Mouse (Mus musculus) MEL (cell line): ENCODE measurements around the gene Ephx1. TPM values are rescaled to one million over a fixed set of nuclear protein-coding genes. Genes with fewer than 3 reads are reported as not detected.
A peak's percentile ranks its signal among the peaks of the same experiment; 100 is the strongest.

Source experiments
- DNase-seq: peaks from one replicate; pipeline ENCODE4 v3.0.0; 2011; ENCODE audit warnings: low read depth, low spot score
- H3K27ac ChIP-seq: 2 replicates; pipeline ENCODE4 v1.5.1; 2012; ENCODE audit warnings: low read depth, mild to moderate bottlenecking, control low read depth, low read length, moderate library complexity; ENCODE audit not compliant: control insufficient read depth
- H3K27me3 ChIP-seq, 2 experiments: fragments of 150-350 bp in 1 of 2; sonication (generic) in 1 of 2; 2 replicates each; pipeline ENCODE4 v1.6.1; 2012; ENCODE audit warnings: low read length in 2 of 2, mild to moderate bottlenecking in 2 of 2, improper control_type of control experiment in 1 of 2, moderate library complexity in 1 of 2; ENCODE audit not compliant: insufficient read depth in 2 of 2, control insufficient read depth in 1 of 2
- H3K36me3 ChIP-seq, 2 experiments: 2 replicates each; pipeline ENCODE4 v1.6.1; 2012 to 2014; ENCODE audit warnings: low read length in 2 of 2, improper control_type of control experiment in 1 of 2, inconsistent platforms in 1 of 2, mild to moderate bottlenecking in 1 of 2; ENCODE audit not compliant: insufficient read depth in 2 of 2, control insufficient read depth in 1 of 2
- H3K4me1 ChIP-seq, 2 experiments: fragments of 150-350 bp in 1 of 2; sonication (generic) in 1 of 2; 2 replicates each; pipeline ENCODE4 v1.6.1; 2012; ENCODE audit warnings: low read length in 2 of 2, improper control_type of control experiment in 1 of 2, mild to moderate bottlenecking in 1 of 2; ENCODE audit not compliant: insufficient read depth in 2 of 2, control insufficient read depth in 1 of 2
- H3K4me3 ChIP-seq, 2 experiments: fragments of 150-350 bp in 1 of 2; sonication (generic) in 1 of 2; 2 replicates each; pipeline ENCODE4 v1.5.1; 2012; ENCODE audit warnings: low read depth in 2 of 2, low read length in 2 of 2, mild to moderate bottlenecking in 2 of 2, moderate library complexity in 2 of 2, control low read depth in 1 of 2, improper control_type of control experiment in 1 of 2; ENCODE audit not compliant: control insufficient read depth in 1 of 2, insufficient read depth in 1 of 2
- H3K79me2 ChIP-seq: 2 replicates; pipeline ENCODE4 v1.6.1; 2012; ENCODE audit warnings: mild to moderate bottlenecking, low read length, moderate library complexity; ENCODE audit not compliant: control insufficient read depth, poor library complexity, insufficient read depth
- H3K9ac ChIP-seq: 2 replicates; pipeline ENCODE4 v1.6.1; 2012; ENCODE audit warnings: low read depth, mild to moderate bottlenecking, control low read depth, low read length, moderate library complexity; ENCODE audit not compliant: control insufficient read depth, poor library complexity, severe bottlenecking
- H3K9me3 ChIP-seq: fragments of 150-350 bp; sonication (generic); replicated peaks from 2 replicates; pipeline ENCODE4 v1.6.1; 2012; ENCODE audit warnings: mild to moderate bottlenecking, low read length, improper control_type of control experiment, moderate library complexity; ENCODE audit not compliant: insufficient read depth
- BHLHE40 ChIP-seq: IDR thresholded peaks from 2 replicates; pipeline ENCODE4 v1.6.1; 2012; ENCODE audit warnings: low read depth, mild to moderate bottlenecking, inconsistent platforms, low read length, improper control_type of control experiment, borderline replicate concordance
- CHD1 ChIP-seq: IDR thresholded peaks from 2 replicates; pipeline ENCODE4 v1.6.1; 2012; ENCODE audit warnings: low read depth, mild to moderate bottlenecking, inconsistent platforms, low read length, improper control_type of control experiment
- E2F4 ChIP-seq: IDR thresholded peaks from 2 replicates; pipeline ENCODE4 v1.6.1; 2011; ENCODE audit warnings: low read depth, low read length, improper control_type of control experiment, borderline replicate concordance
- EP300 ChIP-seq, 2 experiments: IDR thresholded peaks; 2 replicates each; pipeline ENCODE4 v1.6.1; 2011; ENCODE audit warnings: improper control_type of control experiment in 2 of 2, low read length in 2 of 2, low read depth in 1 of 2, mild to moderate bottlenecking in 1 of 2
- ETS1 ChIP-seq: IDR thresholded peaks from 2 replicates; pipeline ENCODE4 v1.6.1; 2012; ENCODE audit warnings: low read depth, mild to moderate bottlenecking, inconsistent platforms, low read length, improper control_type of control experiment, moderate library complexity
- GABPA ChIP-seq: IDR thresholded peaks from 2 replicates; pipeline ENCODE4 v1.6.1; 2012; ENCODE audit warnings: low read depth, mild to moderate bottlenecking, inconsistent platforms, low read length, improper control_type of control experiment, moderate library complexity
- GATA1 ChIP-seq: IDR thresholded peaks from 2 replicates; pipeline ENCODE4 v1.6.1; 2011; ENCODE audit warnings: low read depth, low read length, improper control_type of control experiment
- JUND ChIP-seq: IDR thresholded peaks from 2 replicates; pipeline ENCODE4 v1.6.1; 2011; ENCODE audit warnings: low read depth, mild to moderate bottlenecking, improper control_type of control experiment, low read length
- MAZ ChIP-seq: IDR thresholded peaks from 2 replicates; pipeline ENCODE4 v1.6.1; 2012; ENCODE audit warnings: low read depth, mild to moderate bottlenecking, inconsistent platforms, low read length, improper control_type of control experiment
- MEF2A ChIP-seq: IDR thresholded peaks from 2 replicates; pipeline ENCODE4 v1.6.1; 2014; ENCODE audit warnings: low read depth, mild to moderate bottlenecking, inconsistent platforms, low read length, improper control_type of control experiment; ENCODE audit not compliant: poor library complexity, insufficient replicate concordance, severe bottlenecking; ENCODE audit errors: extremely low read depth
- MXI1 ChIP-seq: IDR thresholded peaks from 2 replicates; pipeline ENCODE4 v1.6.1; 2011; ENCODE audit warnings: mild to moderate bottlenecking, low read depth, low read length, improper control_type of control experiment
- MYB ChIP-seq: IDR thresholded peaks from 2 replicates; pipeline ENCODE4 v1.6.1; 2011; ENCODE audit warnings: mild to moderate bottlenecking, low read depth, low read length, improper control_type of control experiment
- MYC ChIP-seq: IDR thresholded peaks from 2 replicates; pipeline ENCODE4 v1.6.1; 2011; ENCODE audit warnings: low read depth, mild to moderate bottlenecking, low read length, improper control_type of control experiment, moderate library complexity
- RAD21 ChIP-seq: IDR thresholded peaks from 2 replicates; pipeline ENCODE4 v1.6.1; 2011; ENCODE audit warnings: mild to moderate bottlenecking, low read depth, low read length, improper control_type of control experiment
- TBP ChIP-seq: IDR thresholded peaks from 2 replicates; pipeline ENCODE4 v1.8.0; 2011; ENCODE audit warnings: low read depth, low read length, improper control_type of control experiment
- TCF12 ChIP-seq: IDR thresholded peaks from 2 replicates; pipeline ENCODE4 v1.6.1; 2014; ENCODE audit warnings: low read depth, mild to moderate bottlenecking, inconsistent platforms, low read length, improper control_type of control experiment, moderate library complexity
- UBTF ChIP-seq: IDR thresholded peaks from 2 replicates; pipeline ENCODE4 v1.6.1; 2012; ENCODE audit warnings: low read depth, mild to moderate bottlenecking, inconsistent platforms, low read length, improper control_type of control experiment, moderate library complexity, borderline replicate concordance; ENCODE audit not compliant: insufficient read depth
- USF1 ChIP-seq: IDR thresholded peaks from 2 replicates; pipeline ENCODE4 v1.6.1; 2014; ENCODE audit warnings: low read depth, mild to moderate bottlenecking, inconsistent platforms, low read length, improper control_type of control experiment, moderate library complexity
- ZC3H11A ChIP-seq: IDR thresholded peaks from 2 replicates; pipeline ENCODE4 v1.6.1; 2012; ENCODE audit warnings: low read depth, mild to moderate bottlenecking, inconsistent platforms, low read length, improper control_type of control experiment
- ZMIZ1 ChIP-seq: IDR thresholded peaks from 2 replicates; pipeline ENCODE4 v1.6.1; 2012; ENCODE audit warnings: low read depth, mild to moderate bottlenecking, inconsistent platforms, low read length, improper control_type of control experiment, moderate library complexity
- polyA plus RNA-seq, 2 experiments: library from polyadenylated mRNA; stranded (reverse) in 1 of 2; unstranded in 1 of 2; fragments of >175 nt in 1 of 2; fragments of >200 nt in 1 of 2; gene quantifications; 2 replicates each; pipeline versions ENCODE4 v1.2.1 to v1.2.4; 2012; ENCODE audit warnings: low replicate concordance in 2 of 2, low read depth in 1 of 2; ENCODE audit not compliant: insufficient read length in 2 of 2, insufficient read depth in 1 of 2, missing spikeins in 1 of 2
- total RNA-seq: library from RNA; depleted of rRNA; stranded (reverse); fragments of 300-350 nt; gene quantifications from 2 replicates; pipeline ENCODE4 v1.2.3, GENCODE M21; 2012

The Ephx1 gene
- total and polyA plus RNA-seq, 3 experiments = 0.15 to 0.39 TPM; not detected in 1

GRCm38 (mm10) chr1:181068344-181068743 lies 47.6 kb upstream of the Ephx1 start (continued):
- TF ChIP-seq ZMIZ1 = no peak
- TF ChIP-seq CHD1 = no peak
- no peak for TF ChIP-seq GABPA
- TF ChIP-seq UBTF = no peak
- TF ChIP-seq USF1 = no peak
- TF ChIP-seq TBP = no peak
- TF ChIP-seq ETS1 = peak; percentile 58
- TF ChIP-seq MYB = no peak
- no peak for TF ChIP-seq MYC
- TF ChIP-seq BHLHE40 = 0 out of 2 replicates have a peak, but pooled peaks have one; percentile 52
- TF ChIP-seq JUND = no peak
- no peak for TF ChIP-seq MEF2A
- TF ChIP-seq MAZ = no peak
- no peak for TF ChIP-seq MXI1
- peak; percentile 91 for TF ChIP-seq TCF12
- no peak for TF ChIP-seq RAD21
- no peak for TF ChIP-seq E2F4

- TF ChIP-seq GATA1 (peak; percentile 52; the same call in 1 of the 2 replicates), ETS1 (peak; percentile 97), ZC3H11A (no peak), EP300 (IDR thresholded peaks at IDR 0.05; ENCODE audit: low read depth in 1 of 2, low read length in 2 of 2) (peak in 1 of 2 experiments; percentile 38; a peak in 1 of 4 replicates), E2F4 (no peak), JUND (no peak), USF1 (peak; percentile 86)
- no peaks in the 10 kb centered on the region for H3K27me3 ChIP-seq
- no peak overlapping the region for H3K27ac ChIP-seq
- H3K4me3 ChIP-seq = no peak overlapping the region
- peaks cover 0 to 30% of the 10 kb centered on the region in 2 experiments; a peak in 2 of 4 replicates for H3K36me3 ChIP-seq
- peak; percentile 53 for DNase-seq
- no peaks in the 10 kb centered on the region for H3K9me3 ChIP-seq
- H3K4me1 ChIP-seq = peaks cover 8 to 32% of the 10 kb centered on the region in 2 experiments
- no peaks in the 10 kb centered on the region for H3K79me2 ChIP-seq
- no peak overlapping the region for H3K9ac ChIP-seq
Measured at GRCm38 (mm10) chr1:181064648-181065047, 43.9 kb upstream of the Ephx1 start.
